Mouse (Mus musculus): ENCODE measurements at regions not wholly inside any gene's neighbourhood (a gene's known extent, or its start where the extent isn't known, plus 50 kb on each side); places are given as distances from the start of the nearest gene placed in this dataset.

GRCm38 (mm10) chr2:77343736-77344440 lies 63.5 kb upstream of the Sestd1 start:
- Histone ChIP-seq H3K4me1 (ENCODE audit: control insufficient read depth in 1 of 2, insufficient read depth in 2 of 2, low read length in 2 of 2) (no peaks in the 10 kb centered on the region), H3K36me3 (ENCODE audit: control insufficient read depth in 1 of 2, insufficient read depth in 2 of 2, low read length in 2 of 2) (no peaks in the 10 kb centered on the region), H3K4me3 (ENCODE audit: control insufficient read depth in 1 of 2, insufficient read depth in 1 of 2, low read depth in 2 of 2, low read length in 2 of 2) (no peak overlapping the region), H3K9me3 (replicated peaks; ENCODE audit: insufficient read depth, low read length) (no peaks in the 10 kb centered on the region), H3K27ac (ENCODE audit: control insufficient read depth, low read depth, low read length) (no peak overlapping the region), H3K79me2 (ENCODE audit: control insufficient read depth, insufficient read depth, low read length, poor library complexity) (no peaks in the 10 kb centered on the region), H3K27me3 (ENCODE audit: control insufficient read depth in 1 of 2, insufficient read depth in 2 of 2, low read length in 2 of 2) (no peaks in the 10 kb centered on the region), H3K9ac (ENCODE audit: control insufficient read depth, low read depth, low read length, poor library complexity, severe bottlenecking) (no peak overlapping the region)
- peak; percentile 13 for DNase-seq (ENCODE audit: low read depth, low spot score)
- TF ChIP-seq CTCF (IDR thresholded peaks at IDR 0.05 in 2 of 3, conservative IDR thresholded peaks at IDR 0.05 in 1 of 3; ENCODE audit: control insufficient read depth in 1 of 3, insufficient read depth in 1 of 3, low read depth in 2 of 3, low read length in 3 of 3, poor library complexity in 1 of 3, severe bottlenecking in 1 of 3) (peak; percentile 32 to 42 (median 34); a peak in 5 of 6 replicates), RAD21 (IDR thresholded peaks at IDR 0.05; ENCODE audit: low read depth, low read length) (peak; percentile 10), SIN3A (IDR thresholded peaks at IDR 0.05; ENCODE audit: low read length) (no peak), SMC3 (IDR thresholded peaks at IDR 0.05; ENCODE audit: low read depth, low read length) (peak; percentile 35; the same call in 1 of the 2 replicates), POLR2AphosphoS2 (IDR thresholded peaks at IDR 0.05; ENCODE audit: low read length) (no peak), ZC3H11A (IDR thresholded peaks at IDR 0.05; ENCODE audit: low read depth, low read length) (no peak)

- TF ChIP-seq EP300 (IDR thresholded peaks at IDR 0.05; ENCODE audit: low read depth in 1 of 2, low read length in 2 of 2) = no peak
- no peak for TF ChIP-seq UBTF (IDR thresholded peaks at IDR 0.05; ENCODE audit: borderline replicate concordance, insufficient read depth, low read depth, low read length)
- TF ChIP-seq MAX (IDR thresholded peaks at IDR 0.05; ENCODE audit: low read length) = no peak
- TF ChIP-seq MAFK (IDR thresholded peaks at IDR 0.05; ENCODE audit: borderline replicate concordance, low read depth, low read length) = no peak
- TF ChIP-seq USF1 (IDR thresholded peaks at IDR 0.05; ENCODE audit: low read depth, low read length) = no peak
- TF ChIP-seq CHD2 (IDR thresholded peaks at IDR 0.05; ENCODE audit: low read length) = no peak
- TF ChIP-seq E2F4 (IDR thresholded peaks at IDR 0.05; ENCODE audit: borderline replicate concordance, low read depth, low read length) = no peak
- no peak for TF ChIP-seq JUND (IDR thresholded peaks at IDR 0.05; ENCODE audit: low read depth, low read length)
- no peak for TF ChIP-seq ETS1 (IDR thresholded peaks at IDR 0.05; ENCODE audit: low read depth, low read length)
- TF ChIP-seq RCOR1 (IDR thresholded peaks at IDR 0.05; ENCODE audit: low read depth, low read length) = no peak
- no peak for TF ChIP-seq ZC3H11A (IDR thresholded peaks at IDR 0.05; ENCODE audit: low read depth, low read length)
- no peaks in the 10 kb centered on the region for H3K36me3 ChIP-seq (ENCODE audit: control insufficient read depth in 1 of 2, insufficient read depth in 2 of 2, low read length in 2 of 2)
- H3K27ac ChIP-seq (ENCODE audit: control insufficient read depth, low read depth, low read length) = no peak overlapping the region
- no peaks in the 10 kb centered on the region for H3K4me1 ChIP-seq (ENCODE audit: control insufficient read depth in 1 of 2, insufficient read depth in 2 of 2, low read length in 2 of 2)
- no peaks in the 10 kb centered on the region for H3K79me2 ChIP-seq (ENCODE audit: control insufficient read depth, insufficient read depth, low read length, poor library complexity)
- DNase-seq (ENCODE audit: low read depth, low spot score) = peak; percentile 1
- H3K9me3 ChIP-seq (replicated peaks; ENCODE audit: insufficient read depth, low read length) = no peaks in the 10 kb centered on the region
- no peaks in the 10 kb centered on the region for H3K27me3 ChIP-seq (ENCODE audit: control insufficient read depth in 1 of 2, insufficient read depth in 2 of 2, low read length in 2 of 2)
- H3K4me3 ChIP-seq (ENCODE audit: control insufficient read depth in 1 of 2, insufficient read depth in 1 of 2, low read depth in 2 of 2, low read length in 2 of 2) = no peak overlapping the region
- H3K9ac ChIP-seq (ENCODE audit: control insufficient read depth, low read depth, low read length, poor library complexity, severe bottlenecking) = no peak overlapping the region
Measured at GRCm38 (mm10) chr2:77342416-77342815, 62.0 kb upstream of the Sestd1 start.
